Mouse (Mus musculus) fibroblast of lung, adult 2 months (primary cell): ENCODE data around the gene Srrt.
"Not testable (repeated sequence)": the region's sequence is repeated elsewhere in the genome, so short reads cannot be mapped to it uniquely, and the experiment has no call there.

ENCODE experiments used
- DNase-seq: peaks from one replicate; pipeline ENCODE4 v3.0.0-alpha.2; 2011; ENCODE audit warnings: low read depth

Srrt gene

DNA sequence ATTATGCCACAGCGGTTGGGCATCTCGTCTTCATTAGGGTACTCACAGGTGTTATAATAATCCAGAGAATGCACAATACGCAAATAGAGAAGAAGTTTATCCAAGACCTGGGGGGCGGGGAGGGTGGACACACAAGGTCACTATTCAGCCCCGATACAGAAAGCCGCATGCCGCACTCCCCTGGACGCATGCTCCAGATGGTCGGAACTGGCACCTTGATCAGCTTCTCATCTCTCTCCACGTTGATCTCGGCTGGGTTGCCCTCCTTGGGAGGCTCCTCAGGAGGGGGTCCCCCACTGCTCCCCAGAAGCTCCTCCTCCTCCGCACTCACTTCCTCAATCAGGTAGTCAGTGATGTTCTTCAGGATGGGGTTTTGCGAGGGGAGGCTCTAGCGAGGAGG is 10.3 kb downstream of the Srrt start:
- DNase-seq, result no peak

DNA sequence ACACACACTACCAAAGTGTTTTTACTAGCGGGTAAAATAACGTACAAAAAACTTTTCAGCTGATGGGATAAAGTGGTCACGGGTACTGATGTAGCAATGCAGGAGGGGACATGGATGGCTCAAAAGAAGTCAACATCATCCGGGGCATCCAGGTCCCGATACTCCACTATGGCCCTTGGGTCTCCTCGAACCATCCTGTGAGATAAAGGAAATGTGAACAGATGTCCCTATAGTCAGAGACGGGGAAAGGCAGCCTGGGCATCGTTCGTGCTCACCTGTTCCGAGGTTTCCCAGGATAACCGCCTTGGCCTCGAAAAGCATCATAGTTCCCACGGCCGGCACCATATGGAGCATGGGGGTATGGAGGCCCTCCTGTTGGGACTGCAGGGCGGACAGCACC is 11.8 kb downstream of the Srrt start:
- no peak for DNase-seq

- DNase-seq, result no peak
Observed at GRCm38 (mm10) chr5:137295296-137295695, 12.2 kb downstream of the Srrt start.

- DNase-seq, result no peak
Observed at GRCm38 (mm10) chr5:137294744-137295093, 12.8 kb downstream of the Srrt start.

- DNase-seq, result peak; percentile 90
Observed at GRCm38 (mm10) chr5:137293839-137294743, 13.4 kb downstream of the Srrt start, which contains the start of gene Ufsp1. Gene Ufsp1 (plus strand): TSS chr5:137294629.

GRCm38 (mm10) chr5:137293282-137293681 is 14.2 kb downstream of the Srrt start:
- no peak for DNase-seq

- DNase-seq, result no peak
Observed at GRCm38 (mm10) chr5:137291381-137291926, 16.0 kb downstream of the Srrt start.

DNA sequence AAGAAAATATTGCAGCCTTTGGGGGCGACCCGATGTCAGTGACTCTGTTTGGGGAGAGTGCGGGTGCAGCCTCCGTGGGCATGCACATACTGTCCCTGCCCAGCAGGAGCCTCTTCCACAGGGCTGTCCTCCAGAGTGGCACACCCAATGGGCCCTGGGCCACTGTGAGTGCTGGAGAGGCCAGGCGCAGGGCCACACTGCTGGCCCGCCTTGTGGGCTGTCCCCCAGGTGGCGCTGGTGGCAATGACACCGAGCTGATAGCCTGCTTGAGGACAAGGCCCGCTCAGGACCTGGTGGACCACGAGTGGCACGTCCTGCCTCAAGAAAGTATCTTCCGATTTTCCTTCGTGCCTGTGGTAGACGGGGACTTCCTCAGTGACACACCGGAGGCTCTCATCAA is 16.8 kb downstream of the Srrt start:
- no peak for DNase-seq

DNA sequence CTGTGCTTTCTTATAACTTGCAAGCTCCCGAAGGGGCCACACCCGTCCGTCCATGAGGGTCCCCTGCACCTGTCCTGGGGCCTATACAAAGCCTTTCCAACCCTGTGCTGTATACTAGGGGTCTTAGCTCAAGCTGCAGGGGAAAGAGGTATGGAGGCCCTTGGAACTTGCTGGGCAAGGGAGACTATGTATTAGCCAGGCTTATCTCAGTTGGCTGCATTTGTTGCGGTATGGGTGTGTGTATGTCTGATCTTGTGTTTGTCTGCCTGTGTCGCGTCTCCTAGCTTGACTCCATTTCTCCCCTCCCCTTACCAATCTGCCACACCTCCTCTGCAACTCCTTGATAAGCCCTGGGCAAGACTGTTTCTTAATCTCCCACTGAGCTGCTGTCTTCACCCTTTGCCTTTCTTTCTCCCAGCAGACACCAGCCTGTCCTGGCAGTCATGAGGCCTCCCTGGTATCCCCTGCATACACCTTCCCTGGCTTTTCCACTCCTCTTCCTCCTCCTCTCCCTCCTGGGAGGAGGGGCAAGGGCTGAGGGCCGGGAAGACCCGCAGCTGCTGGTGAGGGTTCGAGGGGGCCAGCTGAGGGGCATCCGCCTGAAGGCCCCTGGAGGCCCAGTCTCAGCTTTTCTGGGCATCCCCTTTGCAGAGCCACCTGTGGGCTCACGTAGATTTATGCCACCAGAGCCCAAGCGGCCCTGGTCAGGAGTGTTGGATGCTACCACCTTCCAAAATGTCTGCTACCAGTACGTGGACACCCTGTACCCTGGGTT is 17.7 kb downstream of the Srrt start:
- no peak for DNase-seq

DNA sequence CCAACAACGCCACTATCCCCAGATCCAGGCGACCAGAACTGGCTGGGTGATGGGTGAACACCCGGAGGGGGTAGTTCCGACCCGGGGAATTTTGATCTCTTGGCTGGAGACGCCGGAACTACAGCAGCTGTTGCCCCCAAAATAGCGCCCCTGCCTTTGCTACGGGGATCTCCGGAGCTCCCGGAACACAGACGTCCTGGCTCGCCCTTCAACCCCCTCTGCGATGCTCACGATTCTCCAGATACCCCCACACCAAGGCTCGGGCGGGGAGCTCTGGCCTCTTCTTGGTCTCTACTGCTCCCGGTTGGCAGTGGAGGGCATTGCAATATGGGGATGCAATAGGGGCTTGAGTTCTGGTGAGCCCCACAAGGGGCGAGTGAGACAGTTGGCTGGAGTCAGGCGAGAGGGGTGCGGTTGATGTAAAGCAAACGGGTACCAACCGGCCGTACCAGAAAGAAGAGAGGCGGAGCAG is 18.4 kb downstream of the Srrt start:
- no peak for DNase-seq

DNA sequence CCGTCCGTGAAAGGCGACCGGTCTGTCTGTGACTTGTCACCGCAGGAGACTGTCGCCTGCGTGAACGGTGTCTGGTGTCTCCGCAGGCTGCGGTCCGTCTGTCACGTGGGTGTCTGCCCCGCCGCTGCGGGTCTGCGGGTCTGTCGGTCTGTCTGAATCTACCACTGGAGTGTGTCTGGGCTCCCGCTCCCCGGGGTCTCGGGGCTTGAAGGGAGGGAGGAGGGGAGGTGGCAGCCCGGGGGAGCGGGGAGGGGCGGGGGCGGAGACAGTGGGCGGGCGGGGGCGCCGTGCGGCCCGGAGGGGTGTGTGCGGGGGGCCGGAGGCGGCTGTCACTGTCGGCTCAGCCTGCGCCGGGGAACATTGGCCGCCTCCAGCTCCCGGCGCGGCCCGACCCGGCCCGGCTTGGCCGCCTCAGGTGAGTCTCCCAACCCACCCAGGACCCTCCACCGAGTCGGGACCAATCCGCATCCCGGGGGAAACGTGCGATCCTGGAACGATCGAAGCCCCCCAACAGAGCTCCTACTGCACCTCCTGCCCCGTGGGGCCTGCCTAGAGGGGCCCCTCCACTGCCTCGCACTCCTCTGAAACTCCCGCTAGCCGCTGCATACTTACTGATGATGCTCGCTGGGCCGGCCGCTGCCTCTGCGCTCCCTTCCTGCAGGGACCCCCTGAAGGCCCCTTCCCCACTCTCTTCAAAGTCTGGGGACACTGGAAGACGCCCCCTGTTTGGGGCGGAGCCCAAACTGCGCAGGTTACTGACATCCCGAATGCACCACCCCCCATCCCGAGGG is 19.3 kb downstream of the Srrt start:
- DNase-seq, result no peak

DNA sequence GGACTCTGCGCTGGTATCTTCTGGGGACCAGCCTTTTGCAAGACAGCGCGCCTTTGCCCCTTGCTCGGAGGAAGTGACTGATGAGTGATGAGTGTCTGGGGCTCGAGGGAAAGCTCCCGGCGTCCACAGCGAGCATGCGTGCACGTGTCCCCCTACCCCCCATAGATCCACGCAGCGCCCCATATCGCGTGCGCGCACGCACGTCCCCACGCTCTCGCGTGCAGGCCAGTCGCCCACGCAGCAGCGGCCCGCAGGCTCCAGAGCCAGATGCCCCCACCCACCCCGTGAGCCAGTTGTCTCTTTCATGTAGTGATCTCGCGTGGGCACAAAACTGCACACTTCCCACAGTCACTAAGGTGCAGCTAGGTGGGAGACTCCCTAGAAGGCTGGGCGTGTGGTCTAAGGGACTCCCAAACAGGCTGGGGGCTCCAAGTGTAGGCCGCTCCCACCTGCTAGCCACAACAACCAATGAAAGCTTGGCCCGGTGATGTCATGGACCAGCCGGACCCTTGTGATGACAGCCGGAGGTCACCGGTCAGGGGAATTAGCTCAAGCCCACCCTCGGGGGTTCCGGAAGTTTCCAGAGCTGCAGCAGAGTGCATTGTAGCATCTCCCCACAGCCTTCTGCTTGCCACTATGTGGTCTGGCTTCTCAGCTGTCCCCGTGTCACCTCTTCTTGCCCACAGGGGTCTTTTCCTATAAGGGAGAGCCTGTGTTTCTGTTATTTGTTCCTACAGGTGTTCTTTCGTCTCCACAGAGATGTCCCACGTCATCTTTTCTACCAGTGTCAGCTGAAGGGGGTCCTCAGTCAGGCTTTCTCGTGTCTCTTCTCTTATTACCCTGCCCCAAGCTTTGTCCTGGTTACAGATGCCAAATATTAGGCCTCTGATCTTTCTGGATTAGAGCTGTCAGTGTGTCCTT is 20.2 kb downstream of the Srrt start, which contains the start of gene Ache:
Ache (plus strand) TSS at position 488 of the 921 bp plus-strand sequence.
- DNase-seq, result no peak

DNA sequence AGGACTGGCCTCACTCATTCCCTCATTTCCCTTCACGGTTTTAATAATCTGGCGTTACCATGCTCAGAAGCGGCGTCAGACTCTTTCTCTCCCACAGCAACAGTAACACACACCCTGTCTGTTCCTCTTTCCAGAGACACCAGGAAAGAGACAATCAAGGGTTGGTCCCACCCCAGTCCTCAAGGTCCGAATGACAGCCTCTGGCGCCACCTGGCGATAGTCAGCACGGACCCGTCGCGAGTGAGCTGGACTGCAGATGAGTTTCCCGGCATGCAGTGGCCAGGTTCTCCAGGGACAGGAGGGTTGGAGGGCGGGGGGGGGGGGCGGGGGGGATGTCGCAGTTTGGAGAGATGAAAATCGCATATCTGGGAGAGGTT is 20.8 kb downstream of the Srrt start:
- peak; percentile 52 for DNase-seq

- no peak for DNase-seq
Observed at GRCm38 (mm10) chr5:137285986-137286385, 21.5 kb downstream of the Srrt start.

GRCm38 (mm10) chr5:137285045-137285444 is 22.4 kb downstream of the Srrt start:
- DNase-seq, result no peak

DNA sequence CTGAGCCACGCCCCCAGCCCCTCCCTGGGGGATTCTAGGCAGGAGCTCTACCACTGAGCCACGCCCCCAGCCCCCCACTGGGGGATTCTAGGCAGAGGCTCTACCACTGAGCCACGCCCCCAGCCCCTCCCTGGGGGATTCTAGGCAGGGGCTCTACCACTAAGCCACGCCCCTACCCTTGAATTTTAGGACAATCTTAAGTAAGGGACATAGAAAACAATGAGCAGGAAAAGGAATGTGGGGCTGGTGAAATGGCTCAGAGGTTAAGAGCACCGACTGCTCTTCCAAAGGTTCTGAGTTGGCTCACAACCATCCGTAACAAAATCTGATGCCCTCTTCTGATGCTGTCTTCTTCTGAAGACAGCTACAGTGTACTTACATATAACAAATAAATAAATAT is 23.1 kb downstream of the Srrt start:
- not testable (repeated sequence) for DNase-seq

GRCm38 (mm10) chr5:137277360-137278342 is 29.8 kb downstream of the Srrt start:
- DNase-seq, result no peak

DNA sequence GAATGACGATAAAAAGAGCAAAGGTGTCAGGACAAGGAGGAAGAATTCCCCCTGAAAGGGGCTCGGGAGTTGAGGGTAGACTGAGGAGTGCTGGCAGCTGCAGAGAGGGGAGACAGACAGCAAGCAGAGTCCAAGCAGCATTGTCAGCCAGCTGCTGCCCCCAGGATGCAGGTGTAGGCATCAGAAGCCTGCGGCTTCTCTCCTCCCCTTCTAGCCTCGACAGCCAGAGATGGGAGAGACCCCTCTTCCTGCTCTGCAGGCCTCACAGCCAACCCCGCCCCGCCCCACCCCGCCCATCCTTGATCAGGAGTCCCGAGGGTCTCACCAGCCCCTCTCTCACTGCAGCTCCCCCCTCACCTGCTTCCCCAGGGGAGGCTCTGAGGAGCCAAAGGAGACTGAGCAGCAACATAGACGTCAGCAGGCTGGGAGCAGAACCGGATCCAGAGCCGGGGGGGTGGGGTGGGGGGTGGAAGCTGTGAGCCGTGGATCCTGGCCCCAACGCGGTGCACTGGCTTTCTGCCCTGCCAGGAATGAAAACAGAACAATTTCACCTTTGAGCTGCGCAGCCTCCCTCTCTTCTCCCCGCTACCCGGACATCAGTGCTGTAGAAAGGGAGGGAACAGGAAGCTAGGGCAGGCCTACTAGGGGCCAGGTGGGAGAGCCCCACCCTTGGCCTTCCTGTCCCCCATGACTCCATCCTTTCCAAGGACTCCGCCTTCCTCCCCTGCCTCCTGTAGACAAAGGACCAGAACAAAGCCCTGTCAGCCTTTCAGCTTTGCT is 39.2 kb downstream of the Srrt start:
- DNase-seq, result no peak

DNA sequence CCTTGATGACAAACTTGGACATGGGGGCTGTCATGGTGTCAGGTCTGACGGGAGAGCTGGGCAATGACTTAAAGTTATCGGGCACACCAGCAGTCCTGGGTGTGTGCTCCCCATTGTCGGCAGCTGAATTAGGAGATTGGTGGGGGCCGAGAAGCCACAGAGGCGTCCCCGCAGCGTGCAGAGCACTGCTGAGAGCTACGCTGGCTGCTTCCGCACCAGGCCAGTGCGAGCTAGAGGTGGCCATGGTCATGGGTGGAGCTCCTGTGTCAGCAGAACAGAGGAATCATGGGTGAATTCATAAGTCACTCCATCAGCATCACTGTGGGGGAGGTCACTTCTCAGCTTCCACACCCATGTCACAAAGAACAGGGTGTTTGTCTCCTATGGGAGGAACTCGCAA is 42.7 kb downstream of the Srrt start:
- DNase-seq, result no peak
